Mouse (Mus musculus) heart, embryonic 14.5 days (tissue): ENCODE data around the gene Zdhhc1. TPM values are rescaled to one million over a fixed set of nuclear protein-coding genes. Genes with fewer than 3 reads are reported as not detected.

Experiments
- ATAC-seq: fragments of 200-750 bp; cut with Nextera tagmentation; 2 replicates; pipeline ENCODE4 v1.8.0; 2017; ENCODE audit warnings: low read depth, moderate TSS enrichment; ENCODE audit not compliant: insufficient number of reproducible peaks, insufficient read depth, low FRiP score
- H3K27ac ChIP-seq, 2 experiments: fragments of 200-500 bp in 1 of 2; fragments of 300-500 bp in 1 of 2; sonication (generic) in 1 of 2; replicated peaks in 1 of 2; 2 replicates each; pipeline ENCODE4 v1.5.1; 2012 to 2014; ENCODE audit warnings: low read depth in 2 of 2, low read length in 2 of 2, control low read depth in 1 of 2, mild to moderate bottlenecking in 1 of 2, mixed read lengths in 1 of 2; ENCODE audit not compliant: control insufficient read depth in 1 of 2, insufficient read depth in 1 of 2
- H3K27me3 ChIP-seq: fragments of 300-500 bp; sonication (generic); 2 replicates; pipeline ENCODE4 v1.6.1; 2014; ENCODE audit warnings: mild to moderate bottlenecking, low read length, control low read depth; ENCODE audit not compliant: control insufficient read depth, insufficient read depth
- H3K36me3 ChIP-seq: fragments of 300-500 bp; sonication (generic); 2 replicates; pipeline ENCODE4 v1.6.1; 2014; ENCODE audit warnings: mild to moderate bottlenecking, control low read depth, low read length, mixed read lengths; ENCODE audit not compliant: control insufficient read depth, insufficient read depth
- H3K4me1 ChIP-seq, 2 experiments: fragments of 200-500 bp in 1 of 2; fragments of 300-500 bp in 1 of 2; sonication (generic) in 1 of 2; 2 replicates each; pipeline ENCODE4 v1.6.1; 2012 to 2014; ENCODE audit warnings: low read length in 2 of 2, control low read depth in 1 of 2, mixed read lengths in 1 of 2; ENCODE audit not compliant: control insufficient read depth in 2 of 2, insufficient read depth in 2 of 2
- H3K4me2 ChIP-seq: fragments of 300-500 bp; sonication (generic); 2 replicates; pipeline ENCODE4 v1.6.1; 2014; ENCODE audit warnings: mild to moderate bottlenecking, low read length
- H3K4me3 ChIP-seq, 2 experiments: fragments of 200-500 bp in 1 of 2; fragments of 300-500 bp in 1 of 2; sonication (generic) in 1 of 2; 2 replicates each; pipeline ENCODE4 v1.5.1; 2012 to 2014; ENCODE audit warnings: low read length in 2 of 2, mild to moderate bottlenecking in 2 of 2, control low read depth in 1 of 2, low read depth in 1 of 2, moderate library complexity in 1 of 2; ENCODE audit not compliant: control insufficient read depth in 1 of 2, insufficient read depth in 1 of 2
- H3K9ac ChIP-seq: fragments of 300-500 bp; sonication (generic); 2 replicates; pipeline ENCODE4 v1.6.1; 2014; ENCODE audit warnings: mild to moderate bottlenecking, low read length
- H3K9me3 ChIP-seq: fragments of 300-500 bp; sonication (generic); 2 replicates; pipeline ENCODE4 v1.6.1; 2016; ENCODE audit warnings: low read length, control low read depth; ENCODE audit not compliant: control insufficient read depth
- WGBS: fragments of 180-500 bp; shearing (Covaris S2); extraction: QIAGEN DNeasy Blood & Tissue Kit; methylation state at CpG from one replicate; pipeline ENCODE4 v1.1.7; 2014; 5-methylcytosine and 5-hydroxymethylcytosine counted together
- polyA plus RNA-seq: library from polyadenylated mRNA; unstranded; fragments of >200 nt; fragmentation: Nextera tagmentation; extraction: Ambion mirVana; gene quantifications from 2 replicates; pipeline ENCODE4 v1.2.1, GENCODE M21; 2014

Zdhhc1 gene
- 21.8 and 24.5 TPM in 2 replicates for polyA plus RNA-seq

- Histone ChIP-seq H3K27me3 (no peaks in the 10 kb centered on the region), H3K36me3 (no peaks in the 10 kb centered on the region), H3K4me3 (peak within 1 kb of the TSS; percentile 89 to 91), H3K4me2 (peak within 1 kb of the TSS; percentile 88), H3K9ac (peak within 1 kb of the TSS; percentile 91), H3K9me3 (no peaks in the 10 kb centered on the region), H3K27ac (peak within 1 kb of the TSS; percentile 36 to 56), H3K4me1 (peaks cover 4 to 13% of the 10 kb centered on the region in 2 experiments)
- WGBS, result under 1% methylated on average over 68 of the region's 68 CpGs
- ATAC-seq, result peak; percentile 79
Measured at GRCm38 (mm10) chr8:105496439-105497180, at the start of gene Zdhhc1. Gene Zdhhc1, minus strand, starts transcription at chr8:105496902.

- H3K9me3 ChIP-seq, result no peaks in the 10 kb centered on the region
- no peak overlapping the region for H3K4me3 ChIP-seq
- H3K4me1 ChIP-seq, result peaks cover 22 to 24% of the 10 kb centered on the region in 2 experiments
- 45% methylated on average over 3 of the region's 3 CpGs for WGBS
- H3K27me3 ChIP-seq, result no peaks in the 10 kb centered on the region
- H3K9ac ChIP-seq, result no peak overlapping the region
- no peak; the same call in 1 of the 2 replicates for ATAC-seq
- H3K27ac ChIP-seq, result 0 out of 4 replicates have a peak overlapping the region, but pooled peaks of 1 of the 2 experiments have one; percentile 20
- no peak overlapping the region for H3K4me2 ChIP-seq
- peaks cover 9% of the 10 kb centered on the region for H3K36me3 ChIP-seq
Measured at GRCm38 (mm10) chr8:105545249-105545648, 48.5 kb upstream of the Zdhhc1 start.

GRCm38 (mm10) chr8:105544544-105545205 is 48.0 kb upstream of the Zdhhc1 start:
- Histone ChIP-seq H3K9ac (no peak overlapping the region), H3K4me1 (peaks cover 22 to 24% of the 10 kb centered on the region in 2 experiments), H3K27me3 (no peaks in the 10 kb centered on the region), H3K4me2 (no peak overlapping the region), H3K36me3 (peaks cover 4% of the 10 kb centered on the region), H3K27ac (0 out of 4 replicates have a peak overlapping the region, but pooled peaks of 1 of the 2 experiments have one; percentile 20), H3K4me3 (no peak overlapping the region), H3K9me3 (no peaks in the 10 kb centered on the region)
- ATAC-seq, result no peak
- 35% methylated on average over 7 of the region's 7 CpGs for WGBS

GRCm38 (mm10) chr8:105543703-105544102 is 47.0 kb upstream of the Zdhhc1 start:
- H3K4me1 ChIP-seq, result peaks cover 22 to 24% of the 10 kb centered on the region in 2 experiments
- 3% methylated on average over 1 of the region's 1 CpGs for WGBS
- no peak for ATAC-seq
- no peaks in the 10 kb centered on the region for H3K9me3 ChIP-seq
- H3K36me3 ChIP-seq, result peaks cover 12% of the 10 kb centered on the region
- no peak overlapping the region for H3K27ac ChIP-seq
- no peak overlapping the region for H3K9ac ChIP-seq
- H3K27me3 ChIP-seq, result no peaks in the 10 kb centered on the region
- no peak overlapping the region for H3K4me2 ChIP-seq
- H3K4me3 ChIP-seq, result no peak overlapping the region

- H3K4me2 ChIP-seq, result no peak overlapping the region
- H3K4me3 ChIP-seq, result no peak overlapping the region
- WGBS, result 89% methylated on average over 2 of the region's 2 CpGs
- no peak for ATAC-seq
- H3K9ac ChIP-seq, result no peak overlapping the region
- no peaks in the 10 kb centered on the region for H3K9me3 ChIP-seq
- peaks cover 21% of the 10 kb centered on the region for H3K36me3 ChIP-seq
- no peak overlapping the region for H3K27ac ChIP-seq
- no peaks in the 10 kb centered on the region for H3K27me3 ChIP-seq
- peaks cover 22 to 24% of the 10 kb centered on the region in 2 experiments for H3K4me1 ChIP-seq
Measured at GRCm38 (mm10) chr8:105542808-105543207, 46.1 kb upstream of the Zdhhc1 start.

- Histone ChIP-seq H3K9me3 (no peaks in the 10 kb centered on the region), H3K9ac (no peak overlapping the region), H3K36me3 (peaks cover 27% of the 10 kb centered on the region), H3K27ac (no peak overlapping the region), H3K4me1 (peaks cover 22 to 24% of the 10 kb centered on the region in 2 experiments), H3K4me3 (no peak overlapping the region), H3K4me2 (no peak overlapping the region), H3K27me3 (no peaks in the 10 kb centered on the region)
- 85% methylated on average over 3 of the region's 3 CpGs for WGBS
- no peak for ATAC-seq
Measured at GRCm38 (mm10) chr8:105542032-105542656, 45.4 kb upstream of the Zdhhc1 start.

- 88% methylated on average over 4 of the region's 4 CpGs for WGBS
- H3K36me3 ChIP-seq, result peaks cover 44% of the 10 kb centered on the region
- no peaks in the 10 kb centered on the region for H3K9me3 ChIP-seq
- no peak overlapping the region for H3K9ac ChIP-seq
- no peak overlapping the region for H3K4me3 ChIP-seq
- no peaks in the 10 kb centered on the region for H3K27me3 ChIP-seq
- no peak overlapping the region for H3K27ac ChIP-seq
- ATAC-seq, result no peak
- peaks cover 4 to 13% of the 10 kb centered on the region in 2 experiments for H3K4me1 ChIP-seq
- no peak overlapping the region for H3K4me2 ChIP-seq
Measured at GRCm38 (mm10) chr8:105538940-105539339, 42.2 kb upstream of the Zdhhc1 start.
